Mouse (Mus musculus) fat pad, adult 2 months (tissue): ENCODE measurements around the gene Knstrn.
A peak's percentile ranks its signal among the peaks of the same experiment; 100 is the strongest.

Experiments
- DNase-seq: peaks from one replicate; pipeline ENCODE4 v3.0.0-alpha.2; 2011; ENCODE audit warnings: low read depth, low spot score; ENCODE audit errors: extremely low read depth

Knstrn gene

DNA sequence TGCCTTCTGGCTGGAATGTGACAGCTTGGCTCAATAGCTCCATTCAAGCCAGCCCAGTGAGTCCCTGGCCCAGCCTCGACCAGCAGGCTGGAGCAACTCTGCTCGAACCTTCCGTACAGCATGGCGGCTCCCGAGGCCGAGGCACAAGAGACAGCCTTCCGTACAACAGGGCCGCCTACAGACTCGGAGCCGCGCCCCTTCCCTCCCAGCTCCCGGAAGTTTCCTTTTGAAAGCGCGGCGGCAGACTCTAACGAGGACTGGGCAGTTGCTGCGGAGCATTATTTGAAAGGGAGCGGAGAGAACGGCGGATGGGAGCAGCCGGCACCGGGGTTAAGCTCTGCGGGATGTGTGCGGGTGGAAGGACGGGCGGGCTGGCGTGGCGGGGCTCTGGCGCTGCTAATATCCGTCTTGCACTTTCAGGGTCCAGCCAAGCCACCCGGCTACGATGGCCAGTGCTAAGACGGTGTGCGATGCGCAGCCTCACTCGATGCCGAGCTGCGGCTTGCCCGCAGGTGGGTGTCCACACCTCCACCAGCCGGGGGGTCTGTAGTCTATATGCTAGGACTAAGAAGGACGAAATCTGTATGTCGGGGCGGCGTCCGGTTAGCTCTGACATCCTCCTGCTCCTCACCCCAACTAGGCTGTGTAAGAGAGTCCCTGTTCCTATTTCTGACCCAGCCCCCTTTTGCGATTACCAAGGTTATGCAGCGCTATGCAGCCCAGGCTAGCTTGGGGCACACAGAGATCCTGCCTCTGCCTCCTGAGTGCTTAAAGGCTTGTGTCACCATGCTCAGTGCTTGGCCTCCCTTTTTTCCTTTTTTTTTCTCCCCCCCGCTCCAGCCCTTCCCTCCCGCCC, at the start of gene Knstrn:
TSS of gene Knstrn (plus strand) at position 23 of the 856 bp plus-strand sequence.
- DNase-seq, result no peak

- DNase-seq, result no peak
Observed at GRCm38 (mm10) chr2:118764094-118764831, 49.5 kb upstream of the Knstrn start.

- DNase-seq, result no peak
Observed at GRCm38 (mm10) chr2:118764875-118765274, 48.9 kb upstream of the Knstrn start.

GRCm38 (mm10) chr2:118766041-118767033, 47.5 kb upstream of the Knstrn start:
- DNase-seq, result no peak

DNA sequence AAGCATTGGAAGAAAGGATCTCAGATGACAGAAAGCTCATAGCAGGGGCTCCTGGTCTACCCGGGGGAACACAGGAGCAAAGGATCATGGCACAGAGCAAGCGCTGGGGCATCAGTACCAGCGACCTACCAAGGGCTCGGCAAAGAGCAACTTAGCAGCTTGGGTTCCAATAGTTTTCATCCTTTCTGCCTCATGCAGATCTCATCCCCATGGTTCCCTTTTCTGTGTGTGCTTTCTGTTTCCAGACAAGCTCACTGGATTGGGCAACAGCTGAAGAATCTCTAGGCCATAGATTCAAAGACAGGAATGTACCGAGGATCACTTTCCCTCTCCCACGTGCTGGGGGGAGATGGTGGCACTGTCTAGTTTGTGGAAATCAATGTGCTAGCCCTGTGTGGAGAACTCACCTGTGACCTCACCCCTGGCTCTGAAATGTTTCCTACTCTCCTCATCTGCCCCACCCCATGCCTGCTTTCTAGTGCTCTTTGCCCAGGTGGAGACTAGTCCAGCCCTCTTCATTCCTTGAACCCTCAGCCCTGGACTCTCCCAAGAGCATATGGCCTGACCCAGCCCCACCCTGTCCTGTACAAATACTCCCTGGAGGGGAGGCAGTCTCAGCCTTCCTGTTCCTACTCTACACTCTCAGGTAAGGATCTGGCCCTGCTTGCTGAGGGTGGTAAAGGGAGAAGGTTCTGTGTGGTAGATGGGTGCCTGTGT, 41.5 kb upstream of the Knstrn start, which contains the start of gene Phgr1:
TSS of gene Phgr1 (plus strand) at position 612 of the 717 bp plus-strand sequence.
- no peak for DNase-seq

DNA sequence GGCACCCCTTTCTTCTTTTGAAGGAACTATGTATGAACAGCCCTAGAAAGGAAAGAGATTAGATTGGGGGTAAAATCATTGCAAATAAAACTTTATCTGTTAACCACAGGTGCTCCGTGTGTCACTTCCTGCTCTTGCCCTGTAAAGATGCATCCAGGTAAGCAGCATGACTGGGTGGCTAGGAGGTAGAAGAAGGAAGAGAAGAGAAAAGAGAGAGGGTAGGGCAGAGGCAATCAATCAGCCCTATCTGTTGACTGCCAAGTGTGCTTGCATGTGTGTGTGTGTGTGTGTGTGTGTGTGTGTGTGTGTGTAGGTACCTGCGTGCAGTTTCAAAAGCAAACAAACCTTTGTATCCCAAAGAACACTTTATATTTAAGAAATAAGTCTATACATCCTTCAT, 39.3 kb upstream of the Knstrn start:
- no peak for DNase-seq

DNA sequence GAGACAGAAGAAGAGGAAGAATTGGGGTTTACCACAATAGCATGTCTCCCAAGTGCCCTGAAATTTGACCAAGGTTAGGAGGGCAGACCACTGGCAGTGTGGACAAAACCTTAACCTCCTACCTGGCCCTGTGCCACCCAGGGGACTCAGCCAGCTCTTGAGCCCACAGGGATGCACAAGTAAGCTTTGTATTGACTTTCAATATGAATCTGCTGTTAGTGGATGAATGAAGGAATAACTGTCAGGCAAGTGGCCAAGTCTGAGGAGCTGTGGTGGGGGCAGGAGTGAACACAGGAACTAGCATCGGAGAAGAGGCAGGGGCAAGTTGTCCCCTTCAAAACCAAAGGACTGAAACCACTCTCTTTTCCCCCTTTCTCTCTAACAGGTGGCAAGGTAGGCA, 38.4 kb upstream of the Knstrn start:
- DNase-seq, result no peak

GRCm38 (mm10) chr2:118775846-118776245, 38.0 kb upstream of the Knstrn start:
- no peak for DNase-seq

DNA sequence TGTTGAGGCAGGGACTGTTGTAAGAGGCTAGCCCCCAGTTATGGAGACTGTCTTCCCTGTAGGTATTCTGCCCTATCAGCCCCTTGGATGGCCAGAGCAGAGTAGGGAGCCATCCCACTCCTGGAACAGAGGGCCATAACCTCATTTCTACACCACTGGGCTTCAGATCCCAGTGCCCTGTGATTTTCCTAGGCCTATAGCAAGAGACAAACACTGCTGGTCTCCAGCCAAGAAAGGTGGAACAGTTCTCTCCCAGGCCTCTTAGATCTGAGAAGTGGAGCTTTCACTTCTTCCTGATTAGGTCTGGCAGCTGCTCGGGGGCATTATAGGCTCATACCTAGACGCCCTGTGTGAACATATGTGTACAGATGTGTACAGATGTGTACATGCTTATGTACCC, 37.5 kb upstream of the Knstrn start:
- DNase-seq, result no peak

DNA sequence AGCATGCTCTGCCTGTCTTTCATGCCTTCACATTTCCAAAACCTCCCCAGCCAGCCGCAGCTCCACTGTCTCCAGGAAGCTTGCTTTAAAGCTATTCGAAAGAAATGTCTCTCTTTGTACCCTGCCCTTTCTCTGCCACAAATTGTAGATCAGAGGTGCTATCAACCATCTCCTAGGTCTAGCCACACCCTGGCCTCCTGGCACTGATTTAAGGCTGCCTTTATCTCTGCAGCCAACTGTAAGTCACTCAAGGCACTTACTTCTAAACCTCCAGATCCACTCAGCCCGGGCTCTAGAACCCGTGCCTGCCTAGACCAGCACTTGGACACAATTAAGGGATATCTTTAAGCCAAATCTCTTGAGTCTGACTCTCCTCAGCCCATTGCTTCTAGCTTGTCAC, 35.4 kb upstream of the Knstrn start:
- no peak for DNase-seq

DNA sequence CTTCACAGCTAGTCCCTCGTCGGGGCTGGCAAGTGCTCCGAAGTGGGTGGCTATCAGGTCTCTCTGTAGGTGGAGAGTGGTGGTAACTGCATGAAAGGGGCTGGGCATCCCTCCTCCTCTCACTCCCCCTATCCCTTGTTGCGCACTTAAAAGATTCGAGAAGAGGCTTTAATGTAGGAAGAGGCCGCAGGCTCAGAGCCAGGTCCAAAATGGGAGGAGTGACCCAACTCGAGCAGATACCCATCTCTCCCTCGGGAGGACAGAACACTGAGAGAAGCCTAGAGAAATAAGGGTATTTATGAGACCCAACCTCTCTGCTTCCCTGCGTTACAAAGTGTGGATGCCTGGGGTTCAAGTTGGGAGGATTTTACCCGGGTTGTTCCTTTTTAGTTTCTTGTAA, 34.7 kb upstream of the Knstrn start:
- no peak for DNase-seq

DNA sequence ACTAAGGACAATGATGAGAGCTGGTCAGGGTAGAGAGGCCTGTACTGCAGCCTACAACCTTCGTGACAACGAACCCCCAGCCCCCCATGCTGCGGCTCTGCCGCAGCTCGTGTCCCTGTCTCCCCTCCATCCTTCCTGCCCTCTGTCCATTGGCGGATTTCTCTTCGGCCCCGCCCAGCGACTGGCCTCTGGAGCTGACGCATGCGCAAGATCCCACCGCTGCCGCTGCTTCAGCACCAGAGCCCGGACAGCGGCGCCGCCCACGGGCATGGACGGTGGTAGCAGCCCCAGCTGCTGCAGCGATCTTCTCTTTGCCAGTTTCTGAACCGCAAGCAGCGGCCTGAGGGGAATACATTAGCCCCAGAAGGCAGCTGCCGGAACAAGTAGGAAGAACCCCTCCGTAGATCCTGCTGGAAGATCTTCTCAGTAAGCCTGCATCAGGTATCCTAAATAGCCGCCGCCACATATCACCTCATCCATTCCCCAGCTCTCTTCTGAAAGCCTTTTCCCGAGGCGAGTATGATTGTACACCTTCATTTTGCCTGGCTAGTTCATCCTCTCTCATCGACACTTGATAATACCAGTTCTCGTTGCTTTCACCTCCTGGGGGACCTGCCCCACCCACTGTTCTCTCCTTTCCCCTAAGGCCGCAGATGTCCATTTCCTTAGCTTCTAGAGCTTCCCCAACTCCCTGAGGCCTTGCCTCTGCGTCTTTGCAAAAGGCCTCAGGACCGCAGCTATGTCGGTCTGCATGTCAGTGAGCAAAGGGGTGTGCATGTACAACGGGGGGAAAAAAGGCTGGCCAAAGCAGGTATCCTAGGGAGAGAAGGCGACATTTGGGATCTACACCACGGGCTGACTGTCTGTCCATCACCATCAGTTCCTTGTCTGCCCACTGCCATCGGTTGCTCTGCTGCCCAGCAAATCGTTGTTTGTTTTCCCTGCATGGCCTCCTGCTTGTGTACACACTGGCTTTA, 34.0 kb upstream of the Knstrn start, which contains the start of gene Disp2:
TSS of gene Disp2 (plus strand) at position 216 of the 977 bp plus-strand sequence.
- DNase-seq, result no peak

GRCm38 (mm10) chr2:118781115-118781514, 32.7 kb upstream of the Knstrn start:
- no peak for DNase-seq

- no peak for DNase-seq
Observed at GRCm38 (mm10) chr2:118782303-118782702, 31.5 kb upstream of the Knstrn start.

DNA sequence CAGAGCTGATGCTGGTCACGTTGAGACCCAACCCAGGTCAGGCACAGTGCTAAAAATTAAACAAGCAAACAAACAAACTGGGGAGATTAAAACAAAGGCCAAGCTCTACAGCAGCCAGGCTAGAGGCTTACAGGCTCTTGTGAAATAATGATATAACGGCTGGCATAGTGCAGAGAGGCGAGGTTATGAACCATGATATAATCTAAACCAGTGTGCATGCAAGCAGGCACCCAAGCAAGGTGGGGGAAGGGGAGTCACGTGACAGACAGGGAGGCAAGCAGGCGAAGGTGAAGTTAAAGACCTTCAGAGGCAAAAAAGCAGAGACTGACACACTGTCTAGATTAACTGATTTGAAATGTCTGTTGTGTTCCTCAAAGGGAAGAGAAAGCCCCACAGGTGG, 30.7 kb upstream of the Knstrn start:
- no peak for DNase-seq

DNA sequence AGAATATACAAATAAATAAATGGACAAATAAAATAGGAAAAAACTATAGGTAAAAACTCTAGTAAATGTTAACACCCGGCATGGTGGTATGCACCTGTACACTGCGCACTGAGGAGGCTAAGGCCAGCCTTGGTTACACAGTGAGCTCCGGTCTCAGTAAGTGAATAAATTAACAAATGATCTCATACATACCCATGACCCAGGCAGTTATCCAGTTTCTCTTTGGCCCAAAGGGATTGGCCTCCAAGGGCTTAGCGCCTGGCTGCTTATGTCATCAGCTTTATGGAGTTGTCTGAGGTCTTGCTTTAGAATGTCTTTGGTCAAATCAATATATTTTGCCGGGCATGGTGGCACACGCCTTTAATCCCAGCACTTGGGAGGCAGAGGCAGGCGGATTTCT, 30.1 kb upstream of the Knstrn start:
- DNase-seq, result no peak

- no peak for DNase-seq
Observed at GRCm38 (mm10) chr2:118786525-118786924, 27.3 kb upstream of the Knstrn start.

DNA sequence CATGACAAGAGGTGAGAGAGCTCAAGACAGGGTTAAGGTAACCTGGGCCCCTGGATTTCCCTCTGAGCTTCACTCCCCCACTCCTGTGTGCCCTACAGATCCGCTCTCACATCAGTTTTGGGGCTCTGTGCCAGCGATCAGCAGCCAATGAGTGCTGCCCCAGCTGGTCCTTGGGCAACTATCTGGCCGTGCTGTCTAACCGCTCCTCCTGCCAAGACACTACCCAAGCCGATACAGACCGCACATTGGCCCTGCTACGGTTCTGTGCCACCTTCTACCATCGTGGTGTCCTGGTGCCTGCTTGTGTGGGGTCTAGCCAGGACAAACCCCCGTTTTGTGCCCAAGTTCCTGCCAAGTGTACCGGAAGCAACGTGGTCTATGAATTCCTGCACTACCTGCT, 24.3 kb upstream of the Knstrn start:
- DNase-seq, result peak; percentile 21

DNA sequence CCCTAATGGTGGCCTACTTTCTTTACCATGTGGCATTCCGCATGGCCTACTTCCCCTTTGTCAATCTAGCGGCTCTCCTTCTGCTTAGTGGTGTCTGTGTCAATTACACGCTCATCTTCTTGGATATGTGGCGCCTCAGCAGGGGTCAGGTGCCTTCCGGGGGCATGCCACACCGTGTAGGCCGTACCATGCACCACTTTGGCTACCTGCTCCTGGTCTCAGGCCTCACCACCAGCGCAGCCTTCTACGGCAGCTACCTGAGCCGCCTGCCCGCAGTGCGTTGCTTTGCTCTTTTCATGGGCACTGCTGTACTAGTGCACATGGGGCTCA, 23.6 kb upstream of the Knstrn start:
- DNase-seq, result no peak
